9 mouse cellular contexts compared by ENCODE assay signal in genomic region chr7:80207314-80207731, GRCm38 (mm10). TPM values are rescaled to one million over a fixed set of nuclear protein-coding genes. Genes with fewer than 3 reads are reported as not detected.
DNase-seq lines count a peak whose midpoint lies in the region; ATAC-seq and TF ChIP-seq lines count a peak whose summit lies in the region.
"Had no signal": no experiment of that assay in that cellular context is flagged by ENCODE, and none has a peak within 500 bp of the region (broad histone marks: within the 10 kb centered on the region; RNA-seq: fewer than 3 reads in every experiment).

No protein-coding gene starts in this region.

- no peak for ATAC-seq in heart, postnatal 0 days (ENCODE audit: insufficient read depth, low read depth)
- peak; percentile 69 for ATAC-seq in intestine, embryonic 16.5 days
- ATAC-seq in liver, embryonic 14.5 days (ENCODE audit: insufficient read depth) = no peak

- TF ChIP-seq CTCF in heart, postnatal 0 days (IDR thresholded peaks at IDR 0.05; ENCODE audit: low read depth) = no peak
- TF ChIP-seq CTCF in heart, adult 2 months (IDR thresholded peaks at IDR 0.05) = no peak
- no peak for TF ChIP-seq CTCF in liver, embryonic 14.5 days (IDR thresholded peaks at IDR 0.05; ENCODE audit: low read depth)

- H3K79me2 ChIP-seq in heart, adult 2 months (replicated peaks; ENCODE audit: control insufficient read depth, insufficient read depth, low read length) = no peaks in the 10 kb centered on the region

- H3K9ac ChIP-seq in heart, postnatal 0 days (replicated peaks; ENCODE audit: low read depth, low read length) = 0 out of 2 replicates have a peak overlapping the region, but pooled peaks have one; percentile 5
- no peak overlapping the region for H3K9ac ChIP-seq in heart, adult 2 months (ENCODE audit: low read depth, low read length)
- H3K9ac ChIP-seq in ES-E14 (ENCODE audit: insufficient read depth, low read depth, low read length, poor library complexity, severe bottlenecking) = peak overlapping the region; percentile 61; the same call in 1 of the 2 replicates
- peak overlapping the region; percentile 55 for H3K9ac ChIP-seq in intestine, embryonic 16.5 days (ENCODE audit: low read depth, low read length)
- H3K9ac ChIP-seq in liver, embryonic 14.5 days (replicated peaks) = peak overlapping the region; percentile 71
- H3K9ac ChIP-seq: hindbrain, embryonic 15.5 days had no signal

- no peak for TF ChIP-seq POLR2A in heart, adult 2 months (IDR thresholded peaks at IDR 0.05; ENCODE audit: insufficient read depth, low read depth, low read length)

- peaks cover 40% of the 10 kb centered on the region for H3K4me1 ChIP-seq in heart, postnatal 0 days (ENCODE audit: control insufficient read depth, insufficient read depth)
- H3K4me1 ChIP-seq in heart, adult 2 months (ENCODE audit: control insufficient read depth, insufficient read depth, low read length) = peaks cover 10% of the 10 kb centered on the region
- H3K4me1 ChIP-seq in ES-E14 (ENCODE audit: control insufficient read depth in 2 of 2, insufficient read depth in 2 of 2, low read length in 2 of 2, poor library complexity in 1 of 2) = peaks cover 17 to 55% of the 10 kb centered on the region in 2 experiments
- H3K4me1 ChIP-seq in intestine, embryonic 16.5 days (ENCODE audit: control insufficient read depth, insufficient read depth, low read length) = peaks cover 52% of the 10 kb centered on the region
- peaks cover 94 to 95% of the 10 kb centered on the region in 2 experiments for H3K4me1 ChIP-seq in liver, embryonic 14.5 days (replicated peaks; ENCODE audit: control insufficient read depth in 2 of 2, insufficient read depth in 2 of 2, low read length in 1 of 2)

- no peaks in the 10 kb centered on the region for H3K36me3 ChIP-seq in heart, postnatal 0 days (replicated peaks; ENCODE audit: control insufficient read depth, insufficient read depth, low read length)
- H3K36me3 ChIP-seq in heart, adult 2 months (ENCODE audit: control insufficient read depth, insufficient read depth, low read length) = no peaks in the 10 kb centered on the region
- peaks cover 25% of the 10 kb centered on the region for H3K36me3 ChIP-seq in ES-E14 (ENCODE audit: control insufficient read depth, insufficient read depth, low read length, poor library complexity, severe bottlenecking)
- no peaks in the 10 kb centered on the region for H3K36me3 ChIP-seq in intestine, embryonic 16.5 days (ENCODE audit: control insufficient read depth, insufficient read depth, low read length)
- H3K36me3 ChIP-seq in liver, embryonic 14.5 days (replicated peaks; ENCODE audit: control insufficient read depth, insufficient read depth, low read depth) = peaks cover 6% of the 10 kb centered on the region
- H3K36me3 ChIP-seq: hindbrain, embryonic 15.5 days had no signal

- no peaks in the 10 kb centered on the region for H3K27me3 ChIP-seq in heart, postnatal 0 days (ENCODE audit: control insufficient read depth, insufficient read depth, low read length)
- no peaks in the 10 kb centered on the region for H3K27me3 ChIP-seq in heart, adult 2 months (ENCODE audit: control insufficient read depth, insufficient read depth, low read length)
- H3K27me3 ChIP-seq in intestine, embryonic 16.5 days (replicated peaks; ENCODE audit: control insufficient read depth, insufficient read depth, low read length) = no peaks in the 10 kb centered on the region
- H3K27me3 ChIP-seq in liver, embryonic 14.5 days (ENCODE audit: control insufficient read depth, insufficient read depth, low read length) = no peaks in the 10 kb centered on the region
- H3K27me3 ChIP-seq: hindbrain, embryonic 15.5 days had no signal

- 46% methylated on average over 3 of the region's 3 CpGs for WGBS in heart, postnatal 0 days
- 64% methylated on average over 3 of the region's 3 CpGs for WGBS in heart, adult 2 months
- WGBS in intestine, embryonic 16.5 days = 52% methylated on average over 3 of the region's 3 CpGs
- 23% methylated on average over 3 of the region's 3 CpGs for WGBS in liver, embryonic 14.5 days (ENCODE audit: insufficient replicate concordance)

- no peak for TF ChIP-seq EP300 in heart, postnatal 0 days (IDR thresholded peaks at IDR 0.05; ENCODE audit: low read depth)
- no peak for TF ChIP-seq EP300 in heart, adult 2 months (IDR thresholded peaks at IDR 0.05; ENCODE audit: insufficient read depth, low read depth, low read length)
- no peak for TF ChIP-seq EP300 in liver, embryonic 14.5 days (IDR thresholded peaks at IDR 0.05; ENCODE audit: low read depth)

- DNase-seq in heart, postnatal 0 days (ENCODE audit: low spot score) = no peak
- no peak for DNase-seq in heart, adult 2 months
- DNase-seq in ES-E14 (ENCODE audit: low read depth, low spot score) = no peak
- DNase-seq in liver, embryonic 14.5 days (ENCODE audit: low read depth in 3 of 3, low spot score in 3 of 3) = no peak
- DNase-seq in gastrocnemius, postnatal 4 days (ENCODE audit: low spot score in 2 of 2) = no peak
- DNase-seq in cerebellum, adult 9-10 months = no peak
- DNase-seq in frontal cortex, postnatal 14 days (ENCODE audit: low spot score in 2 of 2) = no peak

- 0 out of 2 replicates have a peak overlapping the region, but pooled peaks have one; percentile 39 for H3K4me2 ChIP-seq in heart, postnatal 0 days (ENCODE audit: low read depth, low read length)
- peak overlapping the region; percentile 23; the same call in 1 of the 2 replicates for H3K4me2 ChIP-seq in intestine, embryonic 16.5 days (ENCODE audit: low read depth, low read length)
- peak overlapping the region; percentile 87 for H3K4me2 ChIP-seq in liver, embryonic 14.5 days (ENCODE audit: low read depth)
- H3K4me2 ChIP-seq: hindbrain, embryonic 15.5 days had no signal

- intact Hi-C loops in heart, adult 2 months (cut with DNase I) = no loop called here

- H3K9me3 ChIP-seq in heart, postnatal 0 days (replicated peaks; ENCODE audit: control insufficient read depth, low read length) = no peaks in the 10 kb centered on the region
- no peaks in the 10 kb centered on the region for H3K9me3 ChIP-seq in ES-E14 (ENCODE audit: control insufficient read depth, insufficient read depth, low read depth, low read length)
- H3K9me3 ChIP-seq in intestine, embryonic 16.5 days (ENCODE audit: control insufficient read depth, low read length) = no peaks in the 10 kb centered on the region
- H3K9me3 ChIP-seq in liver, embryonic 14.5 days (ENCODE audit: control insufficient read depth, low read length) = no peaks in the 10 kb centered on the region
- H3K9me3 ChIP-seq: hindbrain, embryonic 15.5 days had no signal

- no peak overlapping the region for H3K4me3 ChIP-seq in heart, postnatal 0 days (ENCODE audit: low read depth, low read length)
- no peak overlapping the region for H3K4me3 ChIP-seq in heart, adult 2 months
- H3K4me3 ChIP-seq in ES-E14 (ENCODE audit: insufficient read depth in 1 of 2, low read depth in 1 of 2, low read length in 2 of 2, poor library complexity in 1 of 2, severe bottlenecking in 1 of 2) = peak overlapping the region in 1 of 2 experiments; percentile 4; a peak in 1 of 4 replicates
- H3K4me3 ChIP-seq in intestine, embryonic 16.5 days (ENCODE audit: low read length) = no peak overlapping the region
- peak overlapping the region in 1 of 2 experiments; percentile 44; a peak in 2 of 4 replicates for H3K4me3 ChIP-seq in liver, embryonic 14.5 days (ENCODE audit: insufficient read depth in 1 of 2, low read depth in 2 of 2, low read length in 2 of 2)
- H3K4me3 ChIP-seq: hindbrain, embryonic 15.5 days had no signal

- in situ Hi-C loops in ES-E14 (cut with MboI; ENCODE audit: low sequenced_read_pairs in 2 of 2, unreplicated experiment in 2 of 2) = no loop called here

- peak overlapping the region; percentile 77; the same call in 1 of the 2 replicates for H3K27ac ChIP-seq in heart, postnatal 0 days (ENCODE audit: low read depth)
- no peak overlapping the region for H3K27ac ChIP-seq in heart, adult 2 months
- peak overlapping the region; percentile 54; the same call in 1 of the 2 replicates for H3K27ac ChIP-seq in ES-E14 (ENCODE audit: insufficient read depth, low read depth, low read length, poor library complexity, severe bottlenecking)
- H3K27ac ChIP-seq in intestine, embryonic 16.5 days (ENCODE audit: low read length) = peak overlapping the region; percentile 93
- peak overlapping the region; percentile 100 for H3K27ac ChIP-seq in liver, embryonic 14.5 days
- H3K27ac ChIP-seq: hindbrain, embryonic 15.5 days had no signal

RNA-seq across cellular contexts. Expression of gene Sema4b, which starts 20.7 kb away (rescaled TPM):
- 17.5 and 24.2 TPM in 2 replicates for total RNA-seq in heart, postnatal 0 days (2014; rRNA removed; ENCODE audit: low replicate concordance)
- 10.5 and 11.7 TPM in 2 replicates for polyA plus RNA-seq in heart, postnatal 0 days (2015; fragmentation: Nextera tagmentation; extraction: Ambion mirVana)
- total RNA-seq in heart, adult 2 months (2021) = 10 to 100 TPM; 10.5 to 11.4 TPM
- polyA plus RNA-seq in heart, adult 2 months (2012; rRNA removed) = 10.5 and 12.3 TPM in 2 replicates
- 50.1 and 106 TPM in 2 replicates for total RNA-seq in ES-E14 (2012; rRNA removed)
- polyA plus RNA-seq in intestine, embryonic 16.5 days (2015; fragmentation: Nextera tagmentation; extraction: Ambion mirVana) = 14.9 and 16.3 TPM in 2 replicates
- polyA plus RNA-seq in liver, embryonic 14.5 days (2012; rRNA removed) = 6.1 and 6.4 TPM in 2 replicates
- polyA plus RNA-seq in liver, embryonic 14.5 days (2014; fragmentation: Nextera tagmentation; extraction: Ambion mirVana) = 8.5 and 9.9 TPM in 2 replicates
- total RNA-seq in gastrocnemius, postnatal 4 days (2021) = 1 to 10 TPM; 5.4 to 5.6 TPM

RNA-seq across cellular contexts. Expression of gene Cib1, which starts 25.3 kb away (rescaled TPM):
- total RNA-seq in heart, postnatal 0 days (2014; rRNA removed; ENCODE audit: low replicate concordance) = 26.0 and 27.2 TPM in 2 replicates
- 57.2 and 57.4 TPM in 2 replicates for polyA plus RNA-seq in heart, postnatal 0 days (2015; fragmentation: Nextera tagmentation; extraction: Ambion mirVana)
- 10 to 100 TPM; 14.1 to 16.1 TPM for total RNA-seq in heart, adult 2 months (2021)
- polyA plus RNA-seq in heart, adult 2 months (2012; rRNA removed) = 35.1 and 38.4 TPM in 2 replicates
- total RNA-seq in ES-E14 (2012; rRNA removed) = 52.6 and 59.7 TPM in 2 replicates
- polyA plus RNA-seq in intestine, embryonic 16.5 days (2015; fragmentation: Nextera tagmentation; extraction: Ambion mirVana) = 285 and 306 TPM in 2 replicates
- 43.1 and 45.9 TPM in 2 replicates for polyA plus RNA-seq in liver, embryonic 14.5 days (2012; rRNA removed)
- 90.6 and 94.2 TPM in 2 replicates for polyA plus RNA-seq in liver, embryonic 14.5 days (2014; fragmentation: Nextera tagmentation; extraction: Ambion mirVana)
- total RNA-seq in gastrocnemius, postnatal 4 days (2021) = 10 to 100 TPM; 21.1 to 21.2 TPM

RNA-seq across cellular contexts. Expression of gene Gdpgp1, which starts 25.3 kb away (rescaled TPM):
- total RNA-seq in heart, postnatal 0 days (2014; rRNA removed; ENCODE audit: low replicate concordance) = 2.5 and 5.5 TPM in 2 replicates
- 2.0 and 2.3 TPM in 2 replicates for polyA plus RNA-seq in heart, postnatal 0 days (2015; fragmentation: Nextera tagmentation; extraction: Ambion mirVana)
- total RNA-seq in heart, adult 2 months (2021) = 1 to 10 TPM; 1.5 to 2.2 TPM
- polyA plus RNA-seq in heart, adult 2 months (2012; rRNA removed) = 1.4 and 1.5 TPM in 2 replicates
- total RNA-seq in ES-E14 (2012; rRNA removed) = 4.4 and 4.5 TPM in 2 replicates
- polyA plus RNA-seq in intestine, embryonic 16.5 days (2015; fragmentation: Nextera tagmentation; extraction: Ambion mirVana) = 7.6 and 8.1 TPM in 2 replicates
- polyA plus RNA-seq in liver, embryonic 14.5 days (2012; rRNA removed) = 1.3 TPM in 2 replicates
- 1.1 and 1.2 TPM in 2 replicates for polyA plus RNA-seq in liver, embryonic 14.5 days (2014; fragmentation: Nextera tagmentation; extraction: Ambion mirVana)
- 1 to 10 TPM; 1.7 to 1.9 TPM for total RNA-seq in gastrocnemius, postnatal 4 days (2021)

RNA-seq across cellular contexts. Expression of gene Ttll13, which starts 38.9 kb away (rescaled TPM):
- 0.35 TPM in 1 of 2 replicates, not detected in the other for total RNA-seq in heart, postnatal 0 days (2014; rRNA removed; ENCODE audit: low replicate concordance)
- 0.51 and 0.98 TPM in 2 replicates for polyA plus RNA-seq in heart, postnatal 0 days (2015; fragmentation: Nextera tagmentation; extraction: Ambion mirVana)
- under 1 TPM; 0.23 to 0.39 TPM for total RNA-seq in heart, adult 2 months (2021)
- polyA plus RNA-seq in heart, adult 2 months (2012; rRNA removed) = 0.20 and 0.23 TPM in 2 replicates
- total RNA-seq in ES-E14 (2012; rRNA removed) = 1.4 and 2.8 TPM in 2 replicates
- 0.56 and 0.69 TPM in 2 replicates for polyA plus RNA-seq in intestine, embryonic 16.5 days (2015; fragmentation: Nextera tagmentation; extraction: Ambion mirVana)
- polyA plus RNA-seq in liver, embryonic 14.5 days (2012; rRNA removed) = 0.11 and 0.23 TPM in 2 replicates
- 0.18 and 0.20 TPM in 2 replicates for polyA plus RNA-seq in liver, embryonic 14.5 days (2014; fragmentation: Nextera tagmentation; extraction: Ambion mirVana)
- total RNA-seq in gastrocnemius, postnatal 4 days (2021) = under 1 TPM; 0.36 to 0.61 TPM

RNA-seq across cellular contexts. Expression of gene Ngrn, which starts 53.7 kb away (rescaled TPM):
- total RNA-seq in heart, postnatal 0 days (2014; rRNA removed; ENCODE audit: low replicate concordance) = 14.0 and 29.4 TPM in 2 replicates
- polyA plus RNA-seq in heart, postnatal 0 days (2015; fragmentation: Nextera tagmentation; extraction: Ambion mirVana) = 35.8 and 40.5 TPM in 2 replicates
- total RNA-seq in heart, adult 2 months (2021) = 10 to 100 TPM; 22.9 to 27.2 TPM
- 16.8 and 26.2 TPM in 2 replicates for polyA plus RNA-seq in heart, adult 2 months (2012; rRNA removed)
- total RNA-seq in ES-E14 (2012; rRNA removed) = 37.8 and 45.2 TPM in 2 replicates
- 52.0 and 57.8 TPM in 2 replicates for polyA plus RNA-seq in intestine, embryonic 16.5 days (2015; fragmentation: Nextera tagmentation; extraction: Ambion mirVana)
- polyA plus RNA-seq in liver, embryonic 14.5 days (2012; rRNA removed) = 14.2 and 21.4 TPM in 2 replicates
- 26.7 and 28.3 TPM in 2 replicates for polyA plus RNA-seq in liver, embryonic 14.5 days (2014; fragmentation: Nextera tagmentation; extraction: Ambion mirVana)
- 10 to 100 TPM; 24.4 to 24.6 TPM for total RNA-seq in gastrocnemius, postnatal 4 days (2021)

Comparison
In these comparisons a context has a peak if more than half of its experiments do, and no peak if none do; other contexts are left out.
1. H3K4me2 ChIP-seq: peak in every context shown above with its lines; median percentile 87 in liver, embryonic 14.5 days; 39 in heart, postnatal 0 days; 23 in intestine, embryonic 16.5 days.